Mouse (Mus musculus) CH12.LX (cell line): ENCODE data around the gene Eif4e1b.

Source experiments
- CTCF ChIP-seq, 2 experiments: IDR thresholded peaks in 1 of 2; conservative IDR thresholded peaks in 1 of 2; 2 replicates each; pipeline ENCODE4 v1.5.1; 2011 to 2012; ENCODE audit warnings: low read depth in 2 of 2, low read length in 2 of 2, improper control_type of control experiment in 1 of 2, inconsistent platforms in 1 of 2, mild to moderate bottlenecking in 1 of 2, moderate library complexity in 1 of 2
- EP300 ChIP-seq: IDR thresholded peaks from 2 replicates; pipeline ENCODE4 v1.6.1; 2011; ENCODE audit warnings: low read length, improper control_type of control experiment
- MAX ChIP-seq: IDR thresholded peaks from 2 replicates; pipeline ENCODE4 v1.6.1; 2011; ENCODE audit warnings: low read length, improper control_type of control experiment
- MEF2A ChIP-seq: IDR thresholded peaks from 2 replicates; pipeline ENCODE4 v1.6.1; 2014; ENCODE audit warnings: low read depth, mild to moderate bottlenecking, inconsistent platforms, low read length, improper control_type of control experiment, borderline replicate concordance
- RAD21 ChIP-seq: IDR thresholded peaks from 2 replicates; pipeline ENCODE4 v1.6.1; 2011; ENCODE audit warnings: low read depth, mild to moderate bottlenecking, low read length, improper control_type of control experiment, moderate library complexity

DNA sequence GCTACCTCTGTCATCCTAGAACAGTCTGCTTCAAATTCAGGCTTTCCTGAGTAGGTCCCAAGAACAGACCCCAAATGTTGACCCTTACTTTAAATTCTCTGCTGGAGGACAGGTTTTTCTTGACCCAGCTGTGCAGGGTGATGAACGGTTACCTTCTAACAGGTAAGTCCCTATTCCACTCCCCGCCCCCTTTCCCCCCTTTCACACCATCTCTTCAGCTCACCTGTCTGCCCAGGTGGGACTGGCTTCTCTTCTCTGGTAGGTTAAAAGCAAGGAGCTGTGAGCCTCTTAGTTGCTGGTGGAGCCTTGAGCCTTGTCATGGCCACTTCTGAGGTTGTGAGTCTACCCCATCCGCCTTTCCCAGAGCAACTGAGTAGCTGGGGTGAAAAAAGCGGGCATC lies at the start of gene Eif4e1b:
- TF ChIP-seq MEF2A (no peak), CTCF (conservative IDR thresholded peaks at IDR 0.05 in 1 of 2, IDR thresholded peaks at IDR 0.05 in 1 of 2; ENCODE audit: low read depth in 2 of 2, low read length in 2 of 2) (no peak), MAX (no peak), EP300 (no peak), RAD21 (no peak)
